Mouse (Mus musculus): ENCODE results near the gene Scamp5. TPM values are rescaled to one million over a fixed set of nuclear protein-coding genes. Genes with fewer than 3 reads are reported as not detected.

The Scamp5 gene
- polyA plus RNA-seq, 1 experiment, result 353 TPM

DNA sequence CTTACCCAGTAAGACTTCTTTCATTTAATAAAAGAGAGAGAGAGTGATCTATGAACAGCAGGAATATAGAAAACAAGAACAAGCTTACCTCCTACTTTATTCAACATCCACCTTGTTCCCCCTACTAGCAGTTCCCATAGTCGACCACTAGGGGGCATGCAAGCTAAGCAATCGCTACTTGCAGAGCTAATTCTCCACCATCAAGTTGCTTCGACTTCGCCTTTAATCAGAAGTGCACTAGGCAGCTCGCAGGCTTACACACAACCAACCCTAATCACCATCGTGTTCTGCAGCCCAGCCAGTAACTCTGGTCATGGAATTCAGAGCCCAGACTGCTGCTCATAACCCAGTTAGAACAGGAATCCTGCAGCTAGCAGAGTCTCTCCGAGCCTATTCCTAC lies 17.9 kb upstream of the Scamp5 start:
- H3K27ac ChIP-seq (ENCODE audit: insufficient read depth, low read length), result no peak overlapping the region
- H3K27me3 ChIP-seq (ENCODE audit: control insufficient read depth, insufficient read depth, low read length), result no peaks in the 10 kb centered on the region
- TF ChIP-seq CTCF (IDR thresholded peaks at IDR 0.05; ENCODE audit: borderline replicate concordance, insufficient read depth, low read depth, low read length) (peak; percentile 94), POLR2A (IDR thresholded peaks at IDR 0.05; ENCODE audit: borderline replicate concordance, insufficient read depth, low read length) (no peak)
- WGBS, result 13% methylated on average over 7 of the region's 7 CpGs
- no peaks in the 10 kb centered on the region for H3K4me1 ChIP-seq (ENCODE audit: control insufficient read depth, insufficient read depth, low read length)
- H3K4me3 ChIP-seq (replicated peaks; ENCODE audit: insufficient read depth, low read depth, low read length), result no peak overlapping the region
- peak; percentile 74 to 82 for DNase-seq

DNA sequence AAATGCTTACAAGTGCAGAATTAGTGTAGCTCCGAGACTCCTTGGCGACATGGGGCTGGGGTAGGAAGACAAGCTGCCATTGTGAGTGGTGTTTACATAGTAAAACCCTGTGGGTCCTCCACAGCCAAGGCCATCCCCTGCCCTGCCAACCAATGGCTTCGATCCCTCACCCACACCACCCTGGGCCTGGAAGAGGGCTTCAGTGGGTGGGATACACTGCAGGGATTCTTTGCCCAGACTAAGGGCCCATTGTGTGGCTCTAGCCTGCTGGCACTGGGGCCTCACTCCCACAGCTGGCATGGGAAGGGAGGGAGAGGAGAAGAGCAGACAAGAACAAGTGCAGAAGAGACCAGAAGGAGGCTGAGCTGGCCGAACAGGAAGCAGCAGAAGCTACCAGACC lies 1.1 kb upstream of the Scamp5 start:
- TF ChIP-seq CTCF (IDR thresholded peaks at IDR 0.05; ENCODE audit: borderline replicate concordance, insufficient read depth, low read depth, low read length) (no peak), POLR2A (IDR thresholded peaks at IDR 0.05; ENCODE audit: borderline replicate concordance, insufficient read depth, low read length) (no peak)
- DNase-seq, result peak; percentile 38 to 58
- H3K27ac ChIP-seq (ENCODE audit: insufficient read depth, low read length), result no peak overlapping the region
- H3K4me3 ChIP-seq (replicated peaks; ENCODE audit: insufficient read depth, low read depth, low read length), result no peak overlapping the region
- no peaks in the 10 kb centered on the region for H3K27me3 ChIP-seq (ENCODE audit: control insufficient read depth, insufficient read depth, low read length)
- H3K4me1 ChIP-seq (ENCODE audit: control insufficient read depth, insufficient read depth, low read length), result peaks cover 16% of the 10 kb centered on the region
- WGBS, result 22% methylated on average over 4 of the region's 4 CpGs

DNA sequence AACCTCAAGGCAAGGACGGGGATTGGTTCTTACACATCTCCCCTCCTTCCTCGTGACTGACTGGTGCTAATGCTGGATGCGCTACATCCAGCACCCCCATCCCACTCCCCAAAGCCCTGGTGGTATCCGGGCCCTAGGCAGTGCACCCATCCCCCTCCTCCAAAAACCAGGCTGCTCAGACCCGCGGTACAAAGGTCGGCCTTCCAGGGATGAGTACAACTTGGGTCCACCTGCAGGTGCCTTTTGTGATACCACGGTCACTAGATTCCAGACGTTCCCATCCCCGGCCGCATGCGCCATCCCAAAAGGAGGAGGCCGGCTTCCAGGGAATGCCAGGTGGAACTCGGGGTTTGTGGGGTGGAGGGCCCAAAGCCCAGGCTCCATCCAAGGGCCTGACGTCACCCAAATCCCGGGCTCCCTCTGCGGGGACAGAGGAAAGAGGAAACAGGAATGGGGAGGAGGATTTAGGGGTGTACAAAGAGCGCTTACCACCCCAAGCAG lies 539 bp downstream of the Scamp5 start:
- Histone ChIP-seq H3K4me3 (replicated peaks; ENCODE audit: insufficient read depth, low read depth, low read length) (peak overlapping the region; percentile 95), H3K27ac (ENCODE audit: insufficient read depth, low read length) (peak overlapping the region; percentile 86), H3K4me1 (ENCODE audit: control insufficient read depth, insufficient read depth, low read length) (peaks cover 19% of the 10 kb centered on the region), H3K27me3 (ENCODE audit: control insufficient read depth, insufficient read depth, low read length) (no peaks in the 10 kb centered on the region)
- no peak for TF ChIP-seq POLR2A (IDR thresholded peaks at IDR 0.05; ENCODE audit: borderline replicate concordance, insufficient read depth, low read length)
- TF ChIP-seq CTCF (IDR thresholded peaks at IDR 0.05; ENCODE audit: borderline replicate concordance, insufficient read depth, low read depth, low read length), result no peak
- WGBS, result 1% methylated on average over 18 of the region's 18 CpGs
- peak; percentile 78 to 79 for DNase-seq

DNA sequence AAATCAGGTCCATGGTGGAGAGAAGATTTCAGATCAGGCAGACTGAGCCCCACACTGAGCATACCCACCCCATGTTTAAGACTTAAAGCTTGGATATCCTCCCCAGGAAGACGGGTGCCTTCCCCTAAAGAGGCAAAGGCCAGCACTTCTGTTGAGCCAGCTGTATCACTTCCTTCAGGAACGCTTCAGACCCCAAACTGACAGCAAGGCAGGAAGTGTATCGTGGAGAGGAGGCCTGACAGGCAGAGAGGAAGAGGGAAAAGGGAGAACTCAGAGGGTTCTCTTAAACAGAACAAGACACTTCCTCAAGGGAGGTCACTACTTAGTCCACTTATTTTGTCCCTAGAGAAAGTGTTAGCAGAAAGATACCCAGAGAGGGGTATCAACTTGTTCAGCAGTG lies 1.8 kb downstream of the Scamp5 start:
- DNase-seq, result no peak
- peaks cover 19% of the 10 kb centered on the region for H3K4me1 ChIP-seq (ENCODE audit: control insufficient read depth, insufficient read depth, low read length)
- WGBS, result 52% methylated on average over 3 of the region's 3 CpGs
- H3K27me3 ChIP-seq (ENCODE audit: control insufficient read depth, insufficient read depth, low read length), result no peaks in the 10 kb centered on the region
- H3K27ac ChIP-seq (ENCODE audit: insufficient read depth, low read length), result no peak overlapping the region
- H3K4me3 ChIP-seq (replicated peaks; ENCODE audit: insufficient read depth, low read depth, low read length), result peak overlapping the region; percentile 7
- TF ChIP-seq POLR2A (IDR thresholded peaks at IDR 0.05; ENCODE audit: borderline replicate concordance, insufficient read depth, low read length), result no peak
- no peak for TF ChIP-seq CTCF (IDR thresholded peaks at IDR 0.05; ENCODE audit: borderline replicate concordance, insufficient read depth, low read depth, low read length)

DNA sequence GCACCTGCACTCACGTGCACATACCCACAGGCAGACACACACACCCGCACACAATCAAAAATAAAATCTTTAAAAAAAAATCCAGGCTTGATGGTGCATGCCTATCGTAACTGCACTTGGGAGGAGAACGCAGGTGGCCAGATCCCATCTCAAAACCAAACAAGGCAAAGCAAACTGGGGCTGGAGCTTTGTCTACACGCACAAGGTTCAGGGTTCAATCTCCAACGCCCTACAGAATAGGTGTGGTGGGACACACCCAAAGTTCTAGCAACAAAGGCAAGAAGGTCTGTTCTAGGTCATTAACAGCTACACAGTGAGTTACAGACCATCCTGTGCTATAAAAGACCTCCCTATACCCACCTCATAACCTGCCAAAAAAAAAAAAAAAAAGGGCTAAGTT lies 5.0 kb downstream of the Scamp5 start:
- Histone ChIP-seq H3K27me3 (ENCODE audit: control insufficient read depth, insufficient read depth, low read length) (no peaks in the 10 kb centered on the region), H3K4me1 (ENCODE audit: control insufficient read depth, insufficient read depth, low read length) (peaks cover 19% of the 10 kb centered on the region), H3K27ac (ENCODE audit: insufficient read depth, low read length) (no peak overlapping the region), H3K4me3 (replicated peaks; ENCODE audit: insufficient read depth, low read depth, low read length) (no peak overlapping the region)
- TF ChIP-seq CTCF (IDR thresholded peaks at IDR 0.05; ENCODE audit: borderline replicate concordance, insufficient read depth, low read depth, low read length) (no peak), POLR2A (IDR thresholded peaks at IDR 0.05; ENCODE audit: borderline replicate concordance, insufficient read depth, low read length) (no peak)
- DNase-seq, result no peak
- 81% methylated on average over 6 of the region's 6 CpGs for WGBS

DNA sequence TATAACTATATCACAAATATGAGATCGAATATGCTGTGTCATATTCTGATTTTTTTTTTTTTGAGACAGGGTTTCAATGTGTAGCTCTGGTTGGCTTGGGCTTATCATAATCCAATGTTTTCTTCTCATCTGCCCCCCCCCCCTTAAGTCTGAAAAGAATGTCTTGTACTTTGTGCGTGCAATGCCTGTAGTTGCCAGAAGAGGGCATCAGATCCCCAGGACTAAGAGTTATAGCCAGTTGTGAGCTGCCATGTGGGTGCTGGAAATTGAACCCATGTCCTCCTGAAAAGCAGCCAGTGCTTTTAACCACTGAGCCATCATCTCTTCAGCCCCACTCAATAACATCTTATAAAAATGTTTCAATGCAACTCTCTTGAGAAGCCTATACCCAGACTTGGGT lies 8.2 kb downstream of the Scamp5 start:
- TF ChIP-seq CTCF (IDR thresholded peaks at IDR 0.05; ENCODE audit: borderline replicate concordance, insufficient read depth, low read depth, low read length) (no peak), POLR2A (IDR thresholded peaks at IDR 0.05; ENCODE audit: borderline replicate concordance, insufficient read depth, low read length) (no peak)
- Histone ChIP-seq H3K27me3 (ENCODE audit: control insufficient read depth, insufficient read depth, low read length) (no peaks in the 10 kb centered on the region), H3K4me1 (ENCODE audit: control insufficient read depth, insufficient read depth, low read length) (peaks cover 19% of the 10 kb centered on the region), H3K27ac (ENCODE audit: insufficient read depth, low read length) (no peak overlapping the region), H3K4me3 (replicated peaks; ENCODE audit: insufficient read depth, low read depth, low read length) (no peak overlapping the region)
- WGBS, result 98% methylated on average over 2 of the region's 2 CpGs
- DNase-seq, result no peak

DNA sequence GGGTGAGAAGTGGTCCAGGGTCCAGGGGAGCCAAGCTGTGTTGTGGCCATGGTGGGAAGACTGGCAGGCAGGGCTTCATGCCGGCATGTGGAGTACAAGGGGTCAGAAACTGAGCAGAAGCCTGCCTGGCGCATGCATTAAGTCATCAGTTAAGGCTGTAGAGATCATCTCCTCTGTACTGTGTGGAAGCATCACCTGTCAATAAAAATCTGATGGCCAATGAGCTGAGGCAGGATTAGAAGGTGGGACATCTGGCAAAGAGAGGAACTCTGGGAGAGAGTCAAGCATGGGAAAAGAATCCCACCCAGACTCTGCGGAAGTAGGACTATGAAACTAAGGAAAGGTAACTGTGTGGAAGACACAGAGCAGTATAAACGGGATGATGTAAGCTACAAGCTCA lies 14.3 kb downstream of the Scamp5 start:
- TF ChIP-seq POLR2A (IDR thresholded peaks at IDR 0.05; ENCODE audit: borderline replicate concordance, insufficient read depth, low read length) (no peak), CTCF (IDR thresholded peaks at IDR 0.05; ENCODE audit: borderline replicate concordance, insufficient read depth, low read depth, low read length) (no peak)
- WGBS, result 78% methylated on average over 4 of the region's 4 CpGs
- Histone ChIP-seq H3K27ac (ENCODE audit: insufficient read depth, low read length) (no peak overlapping the region), H3K27me3 (ENCODE audit: control insufficient read depth, insufficient read depth, low read length) (no peaks in the 10 kb centered on the region), H3K4me1 (ENCODE audit: control insufficient read depth, insufficient read depth, low read length) (peaks cover 16% of the 10 kb centered on the region), H3K4me3 (replicated peaks; ENCODE audit: insufficient read depth, low read depth, low read length) (no peak overlapping the region)
- DNase-seq, result no peak

DNA sequence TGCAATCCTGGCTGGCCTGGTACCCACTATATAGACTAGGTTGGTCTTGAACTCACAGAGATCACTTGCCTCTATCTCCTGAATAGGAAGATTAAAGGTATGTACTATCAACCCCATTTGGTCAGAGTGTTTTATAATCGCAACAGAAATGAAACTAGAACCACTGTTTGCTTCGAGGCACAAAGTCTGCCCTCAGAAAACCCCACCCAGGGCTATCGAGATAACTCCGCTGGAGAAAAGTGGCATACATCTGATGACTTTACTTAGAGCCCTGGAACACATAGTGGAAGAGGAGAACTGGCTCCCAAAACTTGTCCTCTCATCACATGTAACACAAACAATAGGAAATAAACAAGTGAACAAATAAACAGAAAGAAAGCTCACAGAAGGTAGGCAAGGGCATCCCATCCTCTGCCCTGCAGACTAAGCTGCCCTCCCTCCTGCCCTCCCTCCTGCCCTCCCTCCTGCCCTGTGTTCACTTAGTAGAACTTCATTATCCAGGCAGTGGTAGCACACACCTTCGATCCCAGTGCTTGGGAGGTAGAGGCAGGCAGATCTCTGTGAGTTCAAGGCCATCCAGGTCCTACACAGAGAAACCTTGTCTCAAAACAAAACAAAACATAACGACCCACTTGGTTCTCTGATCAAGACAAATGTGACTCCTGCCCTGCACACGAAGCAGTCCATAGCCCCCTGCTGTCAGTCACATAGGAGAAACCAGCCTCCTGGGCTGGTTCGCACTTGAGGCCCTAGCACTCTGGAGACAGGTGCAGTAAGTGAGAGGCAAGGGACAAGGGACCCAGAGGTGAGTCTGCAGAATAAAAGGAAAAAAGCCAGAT lies 15.0 kb downstream of the Scamp5 start:
- Histone ChIP-seq H3K27ac (ENCODE audit: insufficient read depth, low read length) (no peak overlapping the region), H3K4me1 (ENCODE audit: control insufficient read depth, insufficient read depth, low read length) (peaks cover 16% of the 10 kb centered on the region), H3K4me3 (replicated peaks; ENCODE audit: insufficient read depth, low read depth, low read length) (no peak overlapping the region), H3K27me3 (ENCODE audit: control insufficient read depth, insufficient read depth, low read length) (no peaks in the 10 kb centered on the region)
- DNase-seq, result no peak
- no peak for TF ChIP-seq POLR2A (IDR thresholded peaks at IDR 0.05; ENCODE audit: borderline replicate concordance, insufficient read depth, low read length)
- TF ChIP-seq CTCF (IDR thresholded peaks at IDR 0.05; ENCODE audit: borderline replicate concordance, insufficient read depth, low read depth, low read length), result no peak
- WGBS, result 77% methylated on average over 8 of the region's 8 CpGs

All from cerebellum, adult 2 months (tissue).